Mouse (Mus musculus) macrophage (primary cell): ENCODE results near the gene C77080. TPM values are rescaled to one million over a fixed set of nuclear protein-coding genes. Genes with fewer than 3 reads are reported as not detected.
"Not testable (repeated sequence)": the region's sequence is repeated elsewhere in the genome, so short reads cannot be mapped to it uniquely, and the experiment has no call there.

ENCODE experiments used
- H3K27ac ChIP-seq: fragments of 350-480 bp; formaldehyde crosslinking; 2 replicates; pipeline ENCODE4 v1.9.0; 2021
- H3K36me3 ChIP-seq: fragments of 350-480 bp; formaldehyde crosslinking; 2 replicates; pipeline ENCODE4 v1.9.0; 2021; ENCODE audit errors: inconsistent target
- H3K4me3 ChIP-seq: fragments of 350-480 bp; formaldehyde crosslinking; 2 replicates; pipeline ENCODE4 v1.9.0; 2021; ENCODE audit errors: inconsistent target
- H3K79me2 ChIP-seq: fragments of 350-480 bp; formaldehyde crosslinking; 2 replicates; pipeline ENCODE4 v1.9.0; 2021; ENCODE audit errors: inconsistent target
- WGBS: methylation state at CpG from one replicate; pipeline ENCODE4 v1.1.7; 2026; ENCODE audit warnings: inconsistent platforms; ENCODE audit not compliant: missing documents; 5-methylcytosine and 5-hydroxymethylcytosine counted together
- polyA plus RNA-seq: library from polyadenylated mRNA; stranded (reverse); fragments of 250-400 nt; gene quantifications from 3 replicates; pipeline ENCODE4 v1.2.4, GENCODE M21; 2018; ENCODE audit warnings: inconsistent platforms

C77080 gene
- polyA plus RNA-seq, 1 experiment from 2014 or later, result 57.0 TPM

GRCm38 (mm10) chr4:129222019-129222925, 38.9 kb downstream of the C77080 start:
- H3K27ac ChIP-seq, result no peak overlapping the region
- peaks cover 22% of the 10 kb centered on the region for H3K79me2 ChIP-seq
- peaks cover 62% of the 10 kb centered on the region for H3K36me3 ChIP-seq
- WGBS, result 92% methylated on average over 27 of the region's 31 CpGs
- H3K4me3 ChIP-seq, result no peak overlapping the region

DNA sequence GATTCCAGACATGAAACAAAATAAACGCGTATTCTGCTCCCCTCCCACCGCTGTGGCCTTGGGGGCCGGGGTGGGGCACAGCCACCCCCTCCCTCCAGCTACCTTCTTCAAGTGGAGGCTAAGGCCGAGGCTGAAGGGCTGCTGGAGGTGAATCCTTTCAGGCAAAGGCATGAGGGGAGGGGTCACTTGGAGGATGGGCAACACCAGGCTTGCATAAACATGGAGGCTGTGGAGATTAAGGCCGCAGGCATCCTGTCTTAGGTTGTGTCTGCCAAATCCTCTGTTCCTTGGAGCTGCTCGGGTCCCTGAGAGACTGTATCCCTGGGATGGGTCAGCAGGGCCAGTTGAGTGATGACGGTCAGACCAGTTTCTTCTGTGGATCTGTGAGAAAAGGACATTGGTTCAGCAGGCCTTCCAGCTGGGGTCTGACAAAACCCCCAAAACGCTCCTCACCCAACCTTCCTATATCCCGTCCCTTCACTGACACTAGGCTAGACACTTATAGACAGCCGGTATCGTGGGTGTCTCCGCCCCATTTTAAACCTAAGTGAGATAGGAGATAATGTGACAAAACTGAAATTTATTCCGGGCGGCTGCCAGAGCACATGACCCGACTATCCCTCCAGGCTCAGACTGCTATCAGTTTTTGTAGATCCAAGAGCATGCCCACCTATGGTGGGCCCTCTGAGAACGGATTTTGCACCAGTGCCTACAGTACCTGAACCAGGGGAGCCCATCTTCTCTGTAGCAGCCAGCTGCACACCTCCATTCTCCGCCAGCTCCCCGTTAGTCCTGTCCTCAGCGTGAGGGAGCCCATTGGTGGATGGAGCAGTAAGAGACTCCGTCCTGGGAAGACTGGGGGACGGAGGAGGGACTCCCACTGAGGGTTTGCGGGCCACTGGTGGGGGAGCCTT, 39.9 kb downstream of the C77080 start:
- no peak overlapping the region for H3K4me3 ChIP-seq
- WGBS, result 91% methylated on average over 23 of the region's 23 CpGs
- H3K36me3 ChIP-seq, result peaks cover 71% of the 10 kb centered on the region
- H3K27ac ChIP-seq, result no peak overlapping the region
- H3K79me2 ChIP-seq, result peaks cover 13% of the 10 kb centered on the region

GRCm38 (mm10) chr4:129220376-129221089, 40.7 kb downstream of the C77080 start:
- peaks cover 4% of the 10 kb centered on the region; the same call in 1 of the 2 replicates for H3K79me2 ChIP-seq
- H3K4me3 ChIP-seq, result no peak overlapping the region
- peaks cover 70% of the 10 kb centered on the region for H3K36me3 ChIP-seq
- no peak overlapping the region for H3K27ac ChIP-seq
- 97% methylated on average over 6 of the region's 7 CpGs for WGBS

DNA sequence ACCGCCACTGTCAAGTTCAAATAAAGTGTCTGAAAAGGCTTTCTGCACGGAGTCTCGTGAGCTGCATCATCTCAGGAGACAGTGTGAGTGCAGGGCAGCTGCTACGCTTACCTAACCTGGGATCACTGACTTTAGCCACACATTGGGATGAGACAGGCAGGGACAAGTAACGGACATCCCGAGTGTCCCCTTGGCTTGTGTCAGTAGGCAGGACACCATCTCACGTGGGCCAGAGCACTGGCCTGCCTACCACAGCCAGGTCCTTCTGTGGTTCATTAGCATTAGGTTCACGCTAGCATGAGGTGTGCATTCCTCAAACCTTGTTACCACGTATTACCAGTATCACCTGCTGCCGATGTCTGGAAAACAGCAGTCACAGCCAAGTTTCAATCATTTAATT, 42.0 kb downstream of the C77080 start:
- peaks cover 68% of the 10 kb centered on the region for H3K36me3 ChIP-seq
- no peak overlapping the region for H3K27ac ChIP-seq
- H3K79me2 ChIP-seq, result no peaks in the 10 kb centered on the region; the same call in 1 of the 2 replicates
- no peak overlapping the region for H3K4me3 ChIP-seq
- 93% methylated on average over 8 of the region's 10 CpGs for WGBS

DNA sequence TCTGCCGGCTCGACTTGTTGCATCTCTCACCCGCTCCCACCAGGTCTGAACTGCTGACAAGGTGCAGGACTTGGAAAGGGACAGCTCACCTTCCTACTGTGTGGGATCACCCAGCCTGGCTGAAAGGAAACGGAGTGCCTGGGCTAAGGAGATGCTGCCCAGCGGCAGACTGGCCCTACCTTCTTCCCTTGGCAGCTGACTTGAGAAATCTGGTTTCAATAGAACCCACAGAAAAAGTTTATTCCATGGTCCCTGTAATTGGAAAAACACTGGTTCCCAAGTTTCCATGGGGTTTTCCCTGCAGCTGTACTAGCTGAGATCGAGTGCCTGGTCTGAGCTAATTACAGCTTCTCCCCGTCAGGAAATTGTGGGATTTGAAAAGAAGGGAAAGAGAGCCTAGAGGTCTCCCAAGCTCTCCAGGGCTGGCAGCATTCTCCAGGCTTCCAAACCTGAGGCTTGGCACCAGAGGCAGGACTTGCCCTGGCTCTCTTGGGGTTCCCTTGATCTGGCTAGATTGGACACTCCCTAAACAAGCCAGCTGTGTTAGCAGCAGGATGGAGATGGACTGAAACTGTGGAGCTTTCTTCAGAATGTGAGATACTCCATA, 42.5 kb downstream of the C77080 start:
- peaks cover 71% of the 10 kb centered on the region for H3K36me3 ChIP-seq
- no peak overlapping the region for H3K4me3 ChIP-seq
- H3K27ac ChIP-seq, result no peak overlapping the region
- no peaks in the 10 kb centered on the region for H3K79me2 ChIP-seq
- 98% methylated on average over 7 of the region's 7 CpGs for WGBS

- not testable (repeated sequence) for H3K79me2 ChIP-seq, H3K4me3 ChIP-seq, H3K27ac ChIP-seq
- peaks cover 47% of the 10 kb centered on the region for H3K36me3 ChIP-seq
- WGBS, result 64% methylated on average over 2 of the region's 3 CpGs
Observed at GRCm38 (mm10) chr4:129212486-129212885, 48.7 kb downstream of the C77080 start.

GRCm38 (mm10) chr4:129211461-129211860, 49.7 kb downstream of the C77080 start:
- Histone ChIP-seq H3K79me2 (no peaks in the 10 kb centered on the region), H3K4me3 (no peak overlapping the region), H3K36me3 (peaks cover 47% of the 10 kb centered on the region), H3K27ac (no peak overlapping the region)
- 100% methylated on average over 4 of the region's 4 CpGs for WGBS

- H3K79me2 ChIP-seq, result no peaks in the 10 kb centered on the region
- no peak overlapping the region for H3K4me3 ChIP-seq
- H3K36me3 ChIP-seq, result peaks cover 46% of the 10 kb centered on the region
- WGBS, result 47% methylated on average over 7 of the region's 7 CpGs
- H3K27ac ChIP-seq, result no peak overlapping the region
Observed at GRCm38 (mm10) chr4:129209504-129209903, 51.7 kb downstream of the C77080 start.

DNA sequence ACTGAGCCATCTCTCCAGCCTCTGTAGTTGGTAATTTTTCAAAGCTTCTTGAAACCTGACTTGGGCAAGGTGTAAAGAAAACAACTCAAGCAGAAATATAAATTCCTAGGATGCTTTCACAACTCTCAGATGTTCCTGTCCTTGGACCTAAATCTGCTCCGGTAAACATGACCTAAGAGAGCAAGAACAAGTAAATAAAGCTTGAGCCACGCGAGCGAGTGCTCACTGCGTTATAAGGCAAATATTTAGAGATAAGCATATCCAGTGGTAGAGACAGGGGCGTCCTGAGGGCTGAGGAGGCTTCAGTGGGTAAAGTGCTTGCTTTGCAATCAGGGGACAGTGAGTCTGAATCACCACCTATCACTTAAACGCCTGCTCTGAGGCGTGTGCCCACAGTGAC, 54.4 kb downstream of the C77080 start:
- H3K4me3 ChIP-seq, result no peak overlapping the region
- no peaks in the 10 kb centered on the region for H3K79me2 ChIP-seq
- WGBS, result 93% methylated on average over 8 of the region's 8 CpGs
- no peak overlapping the region for H3K27ac ChIP-seq
- peaks cover 44% of the 10 kb centered on the region for H3K36me3 ChIP-seq

DNA sequence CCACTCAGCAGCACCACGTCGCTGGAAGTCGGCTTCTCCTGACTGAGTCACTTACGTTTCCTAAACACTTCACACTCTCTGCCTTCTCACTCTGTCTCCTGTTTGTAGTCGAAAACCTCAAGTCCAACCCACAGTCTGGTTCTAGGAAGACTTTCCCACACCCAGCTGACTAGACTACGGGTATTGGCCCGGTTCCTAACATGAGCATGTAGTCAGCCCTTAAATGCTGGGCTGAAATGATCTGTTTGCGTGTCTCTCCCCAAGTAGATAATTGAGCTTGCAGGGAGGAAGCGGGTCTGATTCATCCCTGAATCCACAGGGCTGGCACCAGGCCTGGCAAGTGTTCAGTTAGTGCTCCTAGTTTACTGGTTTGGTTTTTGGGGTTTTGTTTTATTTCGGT, 56.5 kb downstream of the C77080 start:
- Histone ChIP-seq H3K36me3 (peaks cover 41% of the 10 kb centered on the region), H3K79me2 (no peaks in the 10 kb centered on the region), H3K4me3 (no peak overlapping the region), H3K27ac (no peak overlapping the region)
- 93% methylated on average over 10 of the region's 10 CpGs for WGBS

DNA sequence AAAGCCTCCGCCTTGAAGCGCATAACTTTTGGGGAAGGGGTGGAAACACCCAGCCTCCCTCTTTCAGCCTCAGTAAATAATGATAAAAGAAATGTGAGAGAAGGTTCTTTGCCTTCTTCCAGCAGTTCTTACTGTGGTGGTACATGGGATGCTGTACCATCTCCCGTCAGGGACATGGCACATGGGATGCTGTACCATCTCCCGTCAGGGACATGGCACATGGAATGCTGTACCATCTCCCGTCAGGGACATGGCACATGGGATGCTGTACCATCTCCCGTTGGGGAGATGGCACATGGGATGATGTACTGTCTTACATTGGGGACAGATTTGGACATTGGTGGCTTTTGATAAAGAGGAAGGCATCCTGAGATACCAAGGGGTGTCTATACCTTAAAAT, 63.7 kb downstream of the C77080 start:
- Histone ChIP-seq H3K36me3 (peaks cover 26% of the 10 kb centered on the region; the same call in 1 of the 2 replicates), H3K4me3 (no peak overlapping the region), H3K27ac (no peak overlapping the region), H3K79me2 (peaks cover 39% of the 10 kb centered on the region)
- 96% methylated on average over 6 of the region's 6 CpGs for WGBS

DNA sequence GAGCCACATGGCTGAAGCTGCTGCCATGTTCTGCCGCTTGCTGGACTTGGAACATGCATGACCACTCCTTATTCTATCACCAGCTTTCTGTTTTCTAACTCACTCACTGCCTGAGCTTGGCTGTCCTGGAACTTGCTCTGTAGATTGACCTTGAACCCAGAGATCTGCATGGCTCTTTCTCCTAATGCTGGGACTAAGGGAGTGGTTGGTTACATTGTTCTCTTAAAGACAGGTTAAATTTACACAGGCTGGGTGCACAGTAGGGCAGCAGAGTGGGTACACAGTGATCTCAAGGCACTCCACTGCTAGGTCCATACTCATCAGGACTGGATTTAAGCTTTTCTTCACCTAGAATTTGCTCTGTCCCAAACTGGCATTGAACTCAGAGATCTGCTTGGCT, 66.9 kb downstream of the C77080 start:
- Histone ChIP-seq H3K27ac (no peak overlapping the region), H3K36me3 (peaks cover 17% of the 10 kb centered on the region; the same call in 1 of the 2 replicates), H3K79me2 (peaks cover 63% of the 10 kb centered on the region), H3K4me3 (no peak overlapping the region)
- 90% methylated on average over 1 of the region's 1 CpGs for WGBS

GRCm38 (mm10) chr4:129191691-129192090, 69.5 kb downstream of the C77080 start:
- Histone ChIP-seq H3K27ac (no peak overlapping the region), H3K36me3 (peaks cover 5% of the 10 kb centered on the region; the same call in 1 of the 2 replicates), H3K4me3 (no peak overlapping the region), H3K79me2 (peaks cover 81% of the 10 kb centered on the region)
- 90% methylated on average over 5 of the region's 5 CpGs for WGBS

GRCm38 (mm10) chr4:129190538-129190937, 70.7 kb downstream of the C77080 start:
- Histone ChIP-seq H3K27ac (peak overlapping the region; percentile 85), H3K79me2 (peaks cover 84% of the 10 kb centered on the region), H3K4me3 (peak overlapping the region; percentile 97), H3K36me3 (no peaks in the 10 kb centered on the region)
- 4% methylated on average over 12 of the region's 12 CpGs for WGBS
